Mouse (Mus musculus): Measurements from ENCODE around the gene Cfap157. TPM values are rescaled to one million over a fixed set of nuclear protein-coding genes. Genes with fewer than 3 reads are reported as not detected.

The Cfap157 gene
- total RNA-seq, 2 experiments from 2014 or later: 0.35 TPM; not detected in 1

- DNase-seq: no peak
- intact Hi-C loops (cut with DNase I; ENCODE audit: low total_unique reads): no loop called here
These were observed 54.7 kb downstream of the Cfap157 start for GRCm38 (mm10) chr2:32729547-32729946.

- DNase-seq: no peak
- intact Hi-C loops (cut with DNase I; ENCODE audit: low total_unique reads): no loop called here
These were observed 55.8 kb downstream of the Cfap157 start for GRCm38 (mm10) chr2:32728463-32728862.

DNA sequence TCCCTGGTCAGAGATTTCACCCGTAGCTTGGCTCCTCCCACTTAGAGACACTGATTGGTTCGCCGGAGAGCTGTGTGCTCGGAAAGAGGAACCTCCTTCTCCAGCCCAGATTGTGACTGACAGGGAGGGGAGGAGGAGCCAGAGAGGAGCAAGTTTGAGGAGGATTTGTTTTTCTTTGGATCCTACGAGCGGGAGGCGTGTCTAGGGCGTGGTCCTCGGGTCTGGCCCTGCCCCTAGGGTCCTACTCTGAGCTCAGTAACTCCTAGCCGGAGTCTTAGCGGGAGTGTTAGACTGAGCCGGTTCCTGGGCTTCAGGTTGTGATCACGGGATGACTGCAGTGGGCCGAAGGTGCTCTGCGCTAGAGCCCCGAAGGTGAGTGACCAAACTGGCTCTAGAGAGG is 56.8 kb downstream of the Cfap157 start:
- intact Hi-C loops (cut with DNase I; ENCODE audit: low total_unique reads): no loop called here
- DNase-seq: peak; percentile 92

Other genes with a start within 250 kb of the Cfap157 start
- gene Fam102a, start 249.1 kb downstream of the Cfap157 start, total RNA-seq (2021): 1 to 10 TPM; 3.5 to 4.2 TPM
- 10 to 100 TPM; 17.6 to 17.8 TPM for gene Dpm2, start 213.6 kb downstream of the Cfap157 start, total RNA-seq (2021)
- not detected for gene Pip5kl1, start 209.6 kb downstream of the Cfap157 start, total RNA-seq (2021)
- not detected for gene 9430097D07Rik, start 208.7 kb downstream of the Cfap157 start, total RNA-seq (2021)
- 10 to 100 TPM; 25.6 to 26.3 TPM for gene St6galnac4, start 197.3 kb downstream of the Cfap157 start, total RNA-seq (2021)
- 10 to 100 TPM; 42.7 to 51.0 TPM for gene St6galnac6, start 184.7 kb downstream of the Cfap157 start, total RNA-seq (2021)
- gene Ak1, start 162.7 kb downstream of the Cfap157 start, total RNA-seq (2021): 1,000 to 10,000 TPM; 1,800 to 1,917 TPM
- gene Eng, start 137.8 kb downstream of the Cfap157 start, total RNA-seq (2021): 10 to 100 TPM; 46.8 to 49.3 TPM
- 10 to 100 TPM in 1 of 2 experiments, 1 to 10 TPM in 1; 6.7 to 11.1 TPM for gene Fpgs, start 80.3 kb downstream of the Cfap157 start, total RNA-seq (2021)
- 10 to 100 TPM; 21.3 to 23.9 TPM for gene Cdk9, start 71.4 kb downstream of the Cfap157 start, total RNA-seq (2021)
- 10 to 100 TPM; 10.2 to 16.1 TPM for gene Sh2d3c, start 63.4 kb downstream of the Cfap157 start, total RNA-seq (2021)
- gene 6330409D20Rik, start 43.4 kb downstream of the Cfap157 start, total RNA-seq (2021): not detected
- gene Tor2a, start 27.2 kb downstream of the Cfap157 start, total RNA-seq (2021): 1 to 10 TPM; 7.5 to 8.2 TPM
- gene Ttc16, start 8.8 kb downstream of the Cfap157 start, total RNA-seq (2021): not detected
- gene Ptrh1, start 8.6 kb downstream of the Cfap157 start, total RNA-seq (2021): 1 to 10 TPM; 2.4 to 3.0 TPM
- 10 to 100 TPM in 1 of 2 experiments, 1 to 10 TPM in 1; 7.2 to 10.6 TPM for gene Stxbp1, start 62.8 kb upstream of the Cfap157 start, total RNA-seq (2021)
- gene Fam129b, start 91.7 kb upstream of the Cfap157 start, total RNA-seq (2021): 10 to 100 TPM; 12.1 to 15.8 TPM
- gene Rpl12, start 177.1 kb upstream of the Cfap157 start, total RNA-seq (2021): 100 to 1,000 TPM; 105 to 143 TPM
- 10 to 100 TPM; 12.0 to 12.2 TPM for gene Lrsam1, start 177.2 kb upstream of the Cfap157 start, total RNA-seq (2021)
- 10 to 100 TPM in 1 of 2 experiments, 1 to 10 TPM in 1; 8.5 to 10.5 TPM for gene Slc2a8, start 197.7 kb upstream of the Cfap157 start, total RNA-seq (2021)

Measured in gastrocnemius, postnatal 14 days (tissue).